In genomic region chr8:80307761-80308160, GRCm38 (mm10) we compare ENCODE assay signal across 17 mouse cellular contexts.
"Had no signal": no experiment of that assay in that cellular context is flagged by ENCODE, and none has a peak within 500 bp of the region (broad histone marks: within the 10 kb centered on the region; RNA-seq: fewer than 3 reads in every experiment).

No protein-coding gene starts in this region.

- H3K27me3 ChIP-seq: liver, embryonic 13.5 days; liver, embryonic 15.5 days; megakaryocyte, embryonic 14.5 days; midbrain, embryonic 13.5 days; midbrain, embryonic 15.5 days; stomach, embryonic 15.5 days had no signal

- H3K9me3 ChIP-seq: liver, embryonic 13.5 days; liver, embryonic 15.5 days; megakaryocyte, embryonic 14.5 days; midbrain, embryonic 13.5 days; midbrain, embryonic 15.5 days; neural tube, embryonic 12.5 days; stomach, embryonic 15.5 days had no signal

- DNase-seq: liver; liver, embryonic 13.5 days; liver, postnatal 0 days; right cerebral cortex, postnatal 14 days; thymus, adult 2 months; thymus, postnatal 25 days; thymus, postnatal 4 days had no signal

- H3K36me3 ChIP-seq: liver, embryonic 13.5 days; liver, embryonic 15.5 days; midbrain, embryonic 13.5 days; midbrain, embryonic 15.5 days; neural tube, embryonic 12.5 days; stomach, embryonic 15.5 days had no signal

- H3K4me3 ChIP-seq: liver, embryonic 13.5 days; liver, embryonic 15.5 days; megakaryocyte, embryonic 14.5 days; midbrain, embryonic 13.5 days; midbrain, embryonic 15.5 days; neural tube, embryonic 12.5 days; stomach, embryonic 15.5 days had no signal

- H3K9ac ChIP-seq: liver, embryonic 13.5 days; liver, embryonic 15.5 days; liver, postnatal 0 days; midbrain, embryonic 13.5 days; midbrain, embryonic 15.5 days; neural tube, embryonic 12.5 days; stomach, embryonic 15.5 days had no signal

- ATAC-seq: liver, postnatal 0 days; midbrain, embryonic 13.5 days; midbrain, embryonic 15.5 days had no signal

- H3K4me2 ChIP-seq: liver, embryonic 11.5 days; liver, embryonic 13.5 days; liver, embryonic 15.5 days; midbrain, embryonic 11.5 days; midbrain, embryonic 13.5 days; midbrain, embryonic 15.5 days; neural tube, embryonic 12.5 days; stomach, embryonic 15.5 days had no signal

- H3K27ac ChIP-seq: liver, embryonic 13.5 days; liver, embryonic 15.5 days; macrophage; midbrain, embryonic 13.5 days; midbrain, embryonic 15.5 days; neural tube, embryonic 12.5 days; stomach, embryonic 15.5 days; stomach, postnatal 0 days had no signal

- H3K4me1 ChIP-seq: megakaryocyte, embryonic 14.5 days; midbrain, embryonic 13.5 days; midbrain, embryonic 15.5 days; neural tube, embryonic 12.5 days; stomach, embryonic 15.5 days had no signal
